Mouse (Mus musculus) MEL (cell line): Measurements from ENCODE around the gene Emx1. TPM values are rescaled to one million over a fixed set of nuclear protein-coding genes. Genes with fewer than 3 reads are reported as not detected.

ENCODE experiments used
- DNase-seq: peaks from one replicate; pipeline ENCODE4 v3.0.0; 2011; ENCODE audit warnings: low read depth, low spot score
- H3K27ac ChIP-seq: 2 replicates; pipeline ENCODE4 v1.5.1; 2012; ENCODE audit warnings: low read depth, mild to moderate bottlenecking, control low read depth, low read length, moderate library complexity; ENCODE audit not compliant: control insufficient read depth
- H3K27me3 ChIP-seq, 2 experiments: fragments of 150-350 bp in 1 of 2; sonication (generic) in 1 of 2; 2 replicates each; pipeline ENCODE4 v1.6.1; 2012; ENCODE audit warnings: low read length in 2 of 2, mild to moderate bottlenecking in 2 of 2, improper control_type of control experiment in 1 of 2, moderate library complexity in 1 of 2; ENCODE audit not compliant: insufficient read depth in 2 of 2, control insufficient read depth in 1 of 2
- H3K36me3 ChIP-seq, 2 experiments: 2 replicates each; pipeline ENCODE4 v1.6.1; 2012 to 2014; ENCODE audit warnings: low read length in 2 of 2, improper control_type of control experiment in 1 of 2, inconsistent platforms in 1 of 2, mild to moderate bottlenecking in 1 of 2; ENCODE audit not compliant: insufficient read depth in 2 of 2, control insufficient read depth in 1 of 2
- H3K4me1 ChIP-seq, 2 experiments: fragments of 150-350 bp in 1 of 2; sonication (generic) in 1 of 2; 2 replicates each; pipeline ENCODE4 v1.6.1; 2012; ENCODE audit warnings: low read length in 2 of 2, improper control_type of control experiment in 1 of 2, mild to moderate bottlenecking in 1 of 2; ENCODE audit not compliant: insufficient read depth in 2 of 2, control insufficient read depth in 1 of 2
- H3K4me3 ChIP-seq, 2 experiments: fragments of 150-350 bp in 1 of 2; sonication (generic) in 1 of 2; 2 replicates each; pipeline ENCODE4 v1.5.1; 2012; ENCODE audit warnings: low read depth in 2 of 2, low read length in 2 of 2, mild to moderate bottlenecking in 2 of 2, moderate library complexity in 2 of 2, control low read depth in 1 of 2, improper control_type of control experiment in 1 of 2; ENCODE audit not compliant: control insufficient read depth in 1 of 2, insufficient read depth in 1 of 2
- H3K79me2 ChIP-seq: 2 replicates; pipeline ENCODE4 v1.6.1; 2012; ENCODE audit warnings: mild to moderate bottlenecking, low read length, moderate library complexity; ENCODE audit not compliant: control insufficient read depth, poor library complexity, insufficient read depth
- H3K9ac ChIP-seq: 2 replicates; pipeline ENCODE4 v1.6.1; 2012; ENCODE audit warnings: low read depth, mild to moderate bottlenecking, control low read depth, low read length, moderate library complexity; ENCODE audit not compliant: control insufficient read depth, poor library complexity, severe bottlenecking
- H3K9me3 ChIP-seq: fragments of 150-350 bp; sonication (generic); replicated peaks from 2 replicates; pipeline ENCODE4 v1.6.1; 2012; ENCODE audit warnings: mild to moderate bottlenecking, low read length, improper control_type of control experiment, moderate library complexity; ENCODE audit not compliant: insufficient read depth
- BHLHE40 ChIP-seq: IDR thresholded peaks from 2 replicates; pipeline ENCODE4 v1.6.1; 2012; ENCODE audit warnings: low read depth, mild to moderate bottlenecking, inconsistent platforms, low read length, improper control_type of control experiment, borderline replicate concordance
- CHD2 ChIP-seq: IDR thresholded peaks from 2 replicates; pipeline ENCODE4 v1.6.1; 2011; ENCODE audit warnings: low read length, improper control_type of control experiment
- CTCF ChIP-seq, 3 experiments: IDR thresholded peaks in 2 of 3; conservative IDR thresholded peaks in 1 of 3; 2 replicates each; pipeline ENCODE4 v1.5.1; 2011 to 2012; ENCODE audit warnings: low read length in 3 of 3, low read depth in 2 of 3, mild to moderate bottlenecking in 2 of 3, improper control_type of control experiment in 1 of 3, inconsistent platforms in 1 of 3, mixed read lengths in 1 of 3, moderate library complexity in 1 of 3; ENCODE audit not compliant: control insufficient read depth in 1 of 3, insufficient read depth in 1 of 3, poor library complexity in 1 of 3, severe bottlenecking in 1 of 3
- E2F4 ChIP-seq: IDR thresholded peaks from 2 replicates; pipeline ENCODE4 v1.6.1; 2011; ENCODE audit warnings: low read depth, low read length, improper control_type of control experiment, borderline replicate concordance
- EP300 ChIP-seq, 2 experiments: IDR thresholded peaks; 2 replicates each; pipeline ENCODE4 v1.6.1; 2011; ENCODE audit warnings: improper control_type of control experiment in 2 of 2, low read length in 2 of 2, low read depth in 1 of 2, mild to moderate bottlenecking in 1 of 2
- GABPA ChIP-seq: IDR thresholded peaks from 2 replicates; pipeline ENCODE4 v1.6.1; 2012; ENCODE audit warnings: low read depth, mild to moderate bottlenecking, inconsistent platforms, low read length, improper control_type of control experiment, moderate library complexity
- GATA1 ChIP-seq: IDR thresholded peaks from 2 replicates; pipeline ENCODE4 v1.6.1; 2011; ENCODE audit warnings: low read depth, low read length, improper control_type of control experiment
- KAT2A ChIP-seq: conservative IDR thresholded peaks from 2 replicates; pipeline ENCODE4 v1.6.1; 2012; ENCODE audit warnings: low read depth, low read length, improper control_type of control experiment, inconsistent platforms
- MAFK ChIP-seq: IDR thresholded peaks from 2 replicates; pipeline ENCODE4 v1.6.1; 2011; ENCODE audit warnings: low read depth, mild to moderate bottlenecking, low read length, improper control_type of control experiment, borderline replicate concordance
- MAZ ChIP-seq: IDR thresholded peaks from 2 replicates; pipeline ENCODE4 v1.6.1; 2012; ENCODE audit warnings: low read depth, mild to moderate bottlenecking, inconsistent platforms, low read length, improper control_type of control experiment
- MYB ChIP-seq: IDR thresholded peaks from 2 replicates; pipeline ENCODE4 v1.6.1; 2011; ENCODE audit warnings: mild to moderate bottlenecking, low read depth, low read length, improper control_type of control experiment
- NELFE ChIP-seq: IDR thresholded peaks from 2 replicates; pipeline ENCODE4 v1.6.1; 2011; ENCODE audit warnings: low read depth, low read length, improper control_type of control experiment
- NRF1 ChIP-seq: IDR thresholded peaks from 2 replicates; pipeline ENCODE4 v1.6.1; 2014; ENCODE audit warnings: low read depth, mild to moderate bottlenecking, inconsistent platforms, low read length, improper control_type of control experiment, moderate library complexity; ENCODE audit not compliant: poor library complexity, insufficient read depth, severe bottlenecking
- POLR2A ChIP-seq, 2 experiments: IDR thresholded peaks; 2 replicates each; pipeline ENCODE4 v1.6.1; 2011 to 2012; ENCODE audit warnings: low read length in 2 of 2, mild to moderate bottlenecking in 2 of 2, control low read depth in 1 of 2, improper control_type of control experiment in 1 of 2, low read depth in 1 of 2, moderate library complexity in 1 of 2; ENCODE audit not compliant: control insufficient read depth in 1 of 2, insufficient read depth in 1 of 2, poor library complexity in 1 of 2
- RCOR1 ChIP-seq: IDR thresholded peaks from 2 replicates; pipeline ENCODE4 v1.6.1; 2012; ENCODE audit warnings: low read depth, mild to moderate bottlenecking, inconsistent platforms, low read length, improper control_type of control experiment
- TAL1 ChIP-seq: IDR thresholded peaks from 2 replicates; pipeline ENCODE4 v1.6.1; 2012; ENCODE audit warnings: mild to moderate bottlenecking, inconsistent platforms, low read length, moderate library complexity, mixed read lengths
- USF1 ChIP-seq: IDR thresholded peaks from 2 replicates; pipeline ENCODE4 v1.6.1; 2014; ENCODE audit warnings: low read depth, mild to moderate bottlenecking, inconsistent platforms, low read length, improper control_type of control experiment, moderate library complexity
- USF2 ChIP-seq, 2 experiments: IDR thresholded peaks; 2 replicates each; pipeline ENCODE4 v1.6.1; 2011 to 2012; ENCODE audit warnings: improper control_type of control experiment in 2 of 2, low read length in 2 of 2, borderline replicate concordance in 1 of 2, inconsistent platforms in 1 of 2, low read depth in 1 of 2, mild to moderate bottlenecking in 1 of 2; ENCODE audit not compliant: insufficient read depth in 1 of 2
- ZC3H11A ChIP-seq: IDR thresholded peaks from 2 replicates; pipeline ENCODE4 v1.6.1; 2012; ENCODE audit warnings: low read depth, mild to moderate bottlenecking, inconsistent platforms, low read length, improper control_type of control experiment
- ZMIZ1 ChIP-seq: IDR thresholded peaks from 2 replicates; pipeline ENCODE4 v1.6.1; 2012; ENCODE audit warnings: low read depth, mild to moderate bottlenecking, inconsistent platforms, low read length, improper control_type of control experiment, moderate library complexity
- ZNF384 ChIP-seq: IDR thresholded peaks from 2 replicates; pipeline ENCODE4 v1.6.1; 2012; ENCODE audit warnings: low read depth, mild to moderate bottlenecking, inconsistent platforms, low read length, improper control_type of control experiment
- polyA plus RNA-seq, 2 experiments: library from polyadenylated mRNA; stranded (reverse) in 1 of 2; unstranded in 1 of 2; fragments of >175 nt in 1 of 2; fragments of >200 nt in 1 of 2; gene quantifications; 2 replicates each; pipeline versions ENCODE4 v1.2.1 to v1.2.4; 2012; ENCODE audit warnings: low replicate concordance in 2 of 2, low read depth in 1 of 2; ENCODE audit not compliant: insufficient read length in 2 of 2, insufficient read depth in 1 of 2, missing spikeins in 1 of 2
- total RNA-seq: library from RNA; depleted of rRNA; stranded (reverse); fragments of 300-350 nt; gene quantifications from 2 replicates; pipeline ENCODE4 v1.2.3, GENCODE M21; 2012

Emx1 gene
- total and polyA plus RNA-seq, 3 experiments = not detected

DNA sequence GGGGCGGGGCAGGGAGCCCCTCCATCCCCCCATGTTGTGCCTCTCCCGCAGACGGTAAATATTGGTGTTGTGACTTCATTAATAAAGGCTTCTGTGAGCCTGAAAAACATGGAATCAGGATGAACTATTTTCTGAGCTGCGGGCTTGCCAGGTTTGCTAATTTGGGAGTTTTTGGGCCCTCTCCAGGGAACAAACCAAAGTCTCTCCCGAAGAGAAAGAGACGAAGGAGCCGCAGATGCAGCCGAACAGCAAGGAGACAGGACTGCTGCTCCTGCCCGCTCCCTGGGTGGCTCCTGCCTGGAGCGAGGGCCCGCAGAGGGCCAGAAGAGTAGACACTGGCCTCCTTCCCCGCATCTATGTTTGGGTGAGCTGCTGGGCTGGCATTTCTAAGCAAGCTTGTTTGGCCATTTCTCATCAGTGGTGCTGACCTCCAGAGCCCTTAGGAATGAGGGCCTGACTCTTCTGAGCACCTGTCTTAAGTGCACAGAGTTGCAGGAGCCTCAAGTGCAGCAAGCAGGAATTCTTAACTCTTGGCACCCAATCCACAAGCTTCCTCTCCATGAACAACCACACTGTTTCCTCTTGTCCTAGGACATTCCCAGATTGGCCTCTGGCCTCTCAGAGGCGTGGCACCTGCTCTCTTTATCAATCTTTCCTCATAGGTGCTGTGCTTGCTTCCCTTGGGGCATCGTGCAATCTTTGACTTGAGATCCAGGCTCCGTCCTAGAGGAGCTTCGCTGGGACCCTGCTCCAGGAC lies 19.1 kb downstream of the Emx1 start:
- H3K9ac ChIP-seq = no peak overlapping the region
- no peak for DNase-seq
- no peaks in the 10 kb centered on the region; a peak in 1 of 4 replicates for H3K27me3 ChIP-seq
- no peaks in the 10 kb centered on the region for H3K36me3 ChIP-seq
- TF ChIP-seq ZC3H11A = no peak
- no peak for TF ChIP-seq MAFK
- TF ChIP-seq ZNF384 = no peak
- no peak for TF ChIP-seq E2F4
- TF ChIP-seq POLR2A (IDR thresholded peaks at IDR 0.05; ENCODE audit: control insufficient read depth in 1 of 2, insufficient read depth in 1 of 2, low read depth in 1 of 2, low read length in 2 of 2, poor library complexity in 1 of 2) = no peak
- TF ChIP-seq USF1 = no peak
- no peak for TF ChIP-seq GATA1
- TF ChIP-seq USF2 (IDR thresholded peaks at IDR 0.05; ENCODE audit: borderline replicate concordance in 1 of 2, insufficient read depth in 1 of 2, low read depth in 1 of 2, low read length in 2 of 2) = no peak
- TF ChIP-seq EP300 (IDR thresholded peaks at IDR 0.05; ENCODE audit: low read depth in 1 of 2, low read length in 2 of 2) = no peak
- TF ChIP-seq RCOR1 = no peak
- no peak for TF ChIP-seq NELFE
- TF ChIP-seq GABPA = no peak
- TF ChIP-seq ZMIZ1 = no peak
- no peak for TF ChIP-seq CTCF (IDR thresholded peaks at IDR 0.05 in 2 of 3, conservative IDR thresholded peaks at IDR 0.05 in 1 of 3; ENCODE audit: control insufficient read depth in 1 of 3, insufficient read depth in 1 of 3, low read depth in 2 of 3, low read length in 3 of 3, poor library complexity in 1 of 3, severe bottlenecking in 1 of 3)
- TF ChIP-seq NRF1 = no peak
- TF ChIP-seq TAL1 = no peak
- no peak for TF ChIP-seq MYB
- TF ChIP-seq BHLHE40 = no peak
- TF ChIP-seq KAT2A = no peak
- H3K79me2 ChIP-seq = no peaks in the 10 kb centered on the region
- H3K27ac ChIP-seq = no peak overlapping the region
- H3K9me3 ChIP-seq = no peaks in the 10 kb centered on the region
- H3K4me3 ChIP-seq = no peak overlapping the region
- H3K4me1 ChIP-seq = no peaks in the 10 kb centered on the region

DNA sequence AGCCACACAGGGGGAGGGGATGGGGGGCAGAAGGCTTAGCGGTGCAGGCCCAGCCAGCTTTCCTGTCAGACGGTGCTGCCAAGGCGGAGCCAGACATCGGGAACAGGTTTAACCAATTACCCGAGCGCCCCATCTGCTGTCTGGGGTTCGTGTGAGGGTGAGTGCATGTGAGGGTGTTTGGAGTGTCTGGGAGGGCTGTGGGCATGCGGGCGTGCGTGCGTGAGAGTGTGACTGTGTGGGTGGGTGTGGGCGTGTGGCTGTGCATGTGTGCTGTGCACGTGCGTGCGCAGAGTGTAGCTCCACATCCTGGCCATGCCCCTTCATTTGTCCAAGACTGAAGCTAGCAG lies 19.7 kb downstream of the Emx1 start:
- no peaks in the 10 kb centered on the region for H3K4me1 ChIP-seq
- H3K27ac ChIP-seq = no peak overlapping the region
- DNase-seq = no peak
- H3K9me3 ChIP-seq = no peaks in the 10 kb centered on the region
- no peak overlapping the region for H3K4me3 ChIP-seq
- H3K79me2 ChIP-seq = no peaks in the 10 kb centered on the region
- H3K36me3 ChIP-seq = no peaks in the 10 kb centered on the region
- no peak for TF ChIP-seq KAT2A
- no peak for TF ChIP-seq MAZ
- no peak for TF ChIP-seq CHD2
- no peak for TF ChIP-seq NRF1
- no peak overlapping the region for H3K9ac ChIP-seq
- no peaks in the 10 kb centered on the region; a peak in 1 of 4 replicates for H3K27me3 ChIP-seq
